Mouse (Mus musculus): Measurements from ENCODE around the gene Atoh8. TPM values are rescaled to one million over a fixed set of nuclear protein-coding genes. Genes with fewer than 3 reads are reported as not detected.

Gene Atoh8
- 0.56 and 1.9 TPM in 2 replicates for polyA plus RNA-seq (2011; ENCODE audit: insufficient read depth, insufficient read length, low replicate concordance, missing spikeins)

- H3K4me3 ChIP-seq (replicated peaks; ENCODE audit: control insufficient read depth, low read depth, low read length) = peak within 1 kb of the TSS; percentile 52
- H3K27ac ChIP-seq (ENCODE audit: control insufficient read depth, insufficient read depth, low read depth, low read length, poor library complexity) = peak within 1 kb of the TSS; percentile 14; the same call in 1 of the 2 replicates
- 1% methylated on average over 68 of the region's 68 CpGs for WGBS
- no peaks in the 10 kb centered on the region for H3K4me1 ChIP-seq (ENCODE audit: control insufficient read depth, insufficient read depth, low read length)
- TF ChIP-seq CTCF (IDR thresholded peaks at IDR 0.05; ENCODE audit: control insufficient read depth, insufficient read depth, low read length) (no peak), POLR2A (IDR thresholded peaks at IDR 0.05; ENCODE audit: borderline replicate concordance, control insufficient read depth, low read depth, low read length) (no peak)
Measured at GRCm38 (mm10) chr6:72235098-72235806, at the start of gene Atoh8. Gene Atoh8 (minus strand): TSS chr6:72235577.

GRCm38 (mm10) chr6:72283914-72284313 is 48.5 kb upstream of the Atoh8 start:
- Histone ChIP-seq H3K27ac (ENCODE audit: control insufficient read depth, insufficient read depth, low read depth, low read length, poor library complexity) (no peak overlapping the region), H3K4me1 (ENCODE audit: control insufficient read depth, insufficient read depth, low read length) (peaks cover 5% of the 10 kb centered on the region), H3K4me3 (replicated peaks; ENCODE audit: control insufficient read depth, low read depth, low read length) (no peak overlapping the region)
- TF ChIP-seq POLR2A (IDR thresholded peaks at IDR 0.05; ENCODE audit: borderline replicate concordance, control insufficient read depth, low read depth, low read length) (no peak), CTCF (IDR thresholded peaks at IDR 0.05; ENCODE audit: control insufficient read depth, insufficient read depth, low read length) (peak; percentile 68)
- WGBS = 23% methylated on average over 4 of the region's 4 CpGs

GRCm38 (mm10) chr6:72280410-72280998 is 45.1 kb upstream of the Atoh8 start:
- 28% methylated on average over 7 of the region's 7 CpGs for WGBS
- Histone ChIP-seq H3K27ac (ENCODE audit: control insufficient read depth, insufficient read depth, low read depth, low read length, poor library complexity) (peak overlapping the region; percentile 72), H3K4me3 (replicated peaks; ENCODE audit: control insufficient read depth, low read depth, low read length) (no peak overlapping the region), H3K4me1 (ENCODE audit: control insufficient read depth, insufficient read depth, low read length) (peaks cover 5% of the 10 kb centered on the region)
- TF ChIP-seq CTCF (IDR thresholded peaks at IDR 0.05; ENCODE audit: control insufficient read depth, insufficient read depth, low read length) (no peak), POLR2A (IDR thresholded peaks at IDR 0.05; ENCODE audit: borderline replicate concordance, control insufficient read depth, low read depth, low read length) (no peak)

- Histone ChIP-seq H3K4me3 (replicated peaks; ENCODE audit: control insufficient read depth, low read depth, low read length) (no peak overlapping the region), H3K27ac (ENCODE audit: control insufficient read depth, insufficient read depth, low read depth, low read length, poor library complexity) (peak overlapping the region; percentile 72; the same call in 1 of the 2 replicates), H3K4me1 (ENCODE audit: control insufficient read depth, insufficient read depth, low read length) (peaks cover 5% of the 10 kb centered on the region)
- TF ChIP-seq CTCF (IDR thresholded peaks at IDR 0.05; ENCODE audit: control insufficient read depth, insufficient read depth, low read length) = no peak
- TF ChIP-seq POLR2A (IDR thresholded peaks at IDR 0.05; ENCODE audit: borderline replicate concordance, control insufficient read depth, low read depth, low read length) = no peak
- 57% methylated on average over 7 of the region's 7 CpGs for WGBS
Measured at GRCm38 (mm10) chr6:72279505-72279904, 44.1 kb upstream of the Atoh8 start.

GRCm38 (mm10) chr6:72278835-72279234 is 43.5 kb upstream of the Atoh8 start:
- no peak overlapping the region for H3K4me3 ChIP-seq (replicated peaks; ENCODE audit: control insufficient read depth, low read depth, low read length)
- peak overlapping the region; percentile 26; the same call in 1 of the 2 replicates for H3K27ac ChIP-seq (ENCODE audit: control insufficient read depth, insufficient read depth, low read depth, low read length, poor library complexity)
- TF ChIP-seq POLR2A (IDR thresholded peaks at IDR 0.05; ENCODE audit: borderline replicate concordance, control insufficient read depth, low read depth, low read length) = no peak
- no peak for TF ChIP-seq CTCF (IDR thresholded peaks at IDR 0.05; ENCODE audit: control insufficient read depth, insufficient read depth, low read length)
- H3K4me1 ChIP-seq (ENCODE audit: control insufficient read depth, insufficient read depth, low read length) = peaks cover 6% of the 10 kb centered on the region
- WGBS = 43% methylated on average over 4 of the region's 4 CpGs

- Histone ChIP-seq H3K4me3 (replicated peaks; ENCODE audit: control insufficient read depth, low read depth, low read length) (no peak overlapping the region), H3K27ac (ENCODE audit: control insufficient read depth, insufficient read depth, low read depth, low read length, poor library complexity) (peak overlapping the region; percentile 41), H3K4me1 (ENCODE audit: control insufficient read depth, insufficient read depth, low read length) (peaks cover 9% of the 10 kb centered on the region)
- TF ChIP-seq POLR2A (IDR thresholded peaks at IDR 0.05; ENCODE audit: borderline replicate concordance, control insufficient read depth, low read depth, low read length) (no peak), CTCF (IDR thresholded peaks at IDR 0.05; ENCODE audit: control insufficient read depth, insufficient read depth, low read length) (no peak)
- WGBS = 43% methylated on average over 9 of the region's 9 CpGs
Measured at GRCm38 (mm10) chr6:72277508-72278166, 42.3 kb upstream of the Atoh8 start.

GRCm38 (mm10) chr6:72276972-72277441 is 41.6 kb upstream of the Atoh8 start:
- peak overlapping the region; percentile 41; the same call in 1 of the 2 replicates for H3K27ac ChIP-seq (ENCODE audit: control insufficient read depth, insufficient read depth, low read depth, low read length, poor library complexity)
- WGBS = 87% methylated on average over 13 of the region's 13 CpGs
- TF ChIP-seq POLR2A (IDR thresholded peaks at IDR 0.05; ENCODE audit: borderline replicate concordance, control insufficient read depth, low read depth, low read length) (no peak), CTCF (IDR thresholded peaks at IDR 0.05; ENCODE audit: control insufficient read depth, insufficient read depth, low read length) (no peak)
- H3K4me1 ChIP-seq (ENCODE audit: control insufficient read depth, insufficient read depth, low read length) = peaks cover 11% of the 10 kb centered on the region
- H3K4me3 ChIP-seq (replicated peaks; ENCODE audit: control insufficient read depth, low read depth, low read length) = no peak overlapping the region

GRCm38 (mm10) chr6:72276141-72276540 is 40.8 kb upstream of the Atoh8 start:
- Histone ChIP-seq H3K27ac (ENCODE audit: control insufficient read depth, insufficient read depth, low read depth, low read length, poor library complexity) (no peak overlapping the region), H3K4me1 (ENCODE audit: control insufficient read depth, insufficient read depth, low read length) (peaks cover 11% of the 10 kb centered on the region), H3K4me3 (replicated peaks; ENCODE audit: control insufficient read depth, low read depth, low read length) (no peak overlapping the region)
- 92% methylated on average over 6 of the region's 6 CpGs for WGBS
- TF ChIP-seq CTCF (IDR thresholded peaks at IDR 0.05; ENCODE audit: control insufficient read depth, insufficient read depth, low read length) (no peak), POLR2A (IDR thresholded peaks at IDR 0.05; ENCODE audit: borderline replicate concordance, control insufficient read depth, low read depth, low read length) (no peak)

Data from bone marrow, adult 2 months (tissue).